Mouse (Mus musculus): ENCODE measurements at regions not wholly inside any gene's neighbourhood (a gene's known extent, or its start where the extent isn't known, plus 50 kb on each side); places are given as distances from the start of the nearest gene placed in this dataset.
"Not testable (repeated sequence)": the region's sequence is repeated elsewhere in the genome, so short reads cannot be mapped to it uniquely, and the experiment has no call there.

DNA sequence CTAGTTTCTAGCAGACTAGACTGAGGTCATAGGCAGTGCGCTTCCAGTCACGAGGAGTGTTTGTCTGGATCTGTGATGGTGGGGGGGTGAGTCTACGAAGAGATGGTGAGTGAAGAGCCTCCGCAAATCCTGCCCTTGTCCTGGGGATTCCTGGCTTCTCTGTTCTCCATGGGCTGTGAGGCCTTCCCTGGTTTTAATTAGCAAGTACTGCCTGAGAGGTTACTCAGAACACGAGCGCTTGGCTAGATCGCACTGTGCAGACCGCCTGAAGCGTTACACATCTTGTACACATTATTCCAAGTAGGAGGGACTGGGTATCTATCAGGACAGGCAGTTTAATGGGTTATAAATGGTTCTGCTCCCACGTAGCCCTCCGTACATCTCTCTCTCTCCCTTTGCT, 76.9 kb downstream of the Cpn2 start:
- no peak for DNase-seq (ENCODE audit: low spot score in 2 of 2)

DNA sequence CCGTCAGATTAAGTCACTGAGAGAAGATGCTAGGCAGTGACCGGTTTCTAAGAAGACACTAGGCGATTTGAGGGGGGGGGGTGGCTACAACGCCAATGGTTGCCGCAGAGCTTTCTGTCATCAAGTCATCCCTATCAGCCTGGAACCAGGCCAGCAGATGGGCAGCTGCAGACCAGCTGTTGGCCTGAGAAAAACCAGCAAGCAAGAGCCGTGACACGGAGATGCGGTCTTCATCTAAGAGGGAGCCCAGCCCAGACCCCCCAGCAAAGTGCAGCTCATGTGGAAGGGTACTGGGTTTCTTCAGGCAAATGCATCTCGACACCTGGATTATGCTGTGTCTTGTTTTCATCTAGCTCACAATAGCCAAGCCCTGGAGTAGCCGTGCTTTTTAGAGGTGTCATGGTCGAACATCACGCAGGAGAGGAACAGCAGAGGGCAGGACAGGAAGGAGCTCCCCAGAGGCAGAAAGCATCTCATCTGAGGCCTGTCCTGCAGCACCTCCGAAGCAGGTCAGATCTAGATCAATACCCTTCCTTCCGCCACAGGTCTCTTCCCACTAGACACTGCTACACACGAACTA, 76.3 kb downstream of the Cpn2 start:
- DNase-seq (ENCODE audit: low spot score in 2 of 2), result no peak

DNA sequence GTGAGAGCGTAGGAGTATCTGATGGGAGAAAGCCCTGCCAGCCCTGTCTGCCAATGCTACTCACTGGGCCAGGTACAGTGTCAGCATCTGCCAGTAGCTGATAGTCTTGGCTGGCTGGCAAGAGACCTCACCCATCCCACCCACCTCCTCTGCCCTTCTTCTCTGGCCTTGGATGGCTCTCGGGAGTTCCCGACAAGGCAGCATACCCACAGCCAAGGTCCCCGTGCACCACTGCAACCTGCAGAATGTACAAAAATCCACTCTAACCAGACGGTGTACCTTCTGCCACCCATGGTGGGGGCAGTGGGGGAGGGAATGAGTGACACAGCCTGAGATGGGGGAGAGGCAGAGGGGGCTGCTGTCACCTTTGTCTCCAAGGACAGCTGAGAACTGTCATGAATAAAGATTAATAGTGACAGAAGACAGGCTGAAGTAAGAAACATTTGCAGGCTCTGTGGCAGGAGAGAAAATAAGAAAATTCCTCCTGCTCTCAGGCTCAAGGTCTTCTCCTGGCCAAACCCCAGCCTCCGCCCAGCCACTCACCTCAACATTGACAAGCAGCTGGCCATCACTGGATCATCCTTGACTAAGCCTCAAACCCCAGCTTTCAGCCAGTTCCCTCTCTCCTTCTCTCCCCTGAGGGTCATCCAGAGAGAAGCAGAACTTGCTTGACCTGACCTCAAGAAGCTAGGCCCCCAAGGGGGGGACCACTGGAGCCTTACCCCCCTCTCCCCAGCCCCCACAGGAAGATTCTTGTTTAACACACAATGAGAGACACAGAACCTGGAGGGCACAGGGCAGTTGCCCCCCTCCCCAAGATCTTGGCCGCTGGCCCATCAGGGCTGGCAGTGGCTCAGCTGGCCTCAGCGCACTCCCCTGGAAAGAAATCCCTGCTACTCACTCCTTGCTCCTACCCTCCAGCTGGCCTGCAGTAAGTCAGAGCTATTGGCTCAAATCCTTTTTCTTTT, 73.7 kb downstream of the Cpn2 start:
- DNase-seq (ENCODE audit: low spot score in 2 of 2), result no peak

DNA sequence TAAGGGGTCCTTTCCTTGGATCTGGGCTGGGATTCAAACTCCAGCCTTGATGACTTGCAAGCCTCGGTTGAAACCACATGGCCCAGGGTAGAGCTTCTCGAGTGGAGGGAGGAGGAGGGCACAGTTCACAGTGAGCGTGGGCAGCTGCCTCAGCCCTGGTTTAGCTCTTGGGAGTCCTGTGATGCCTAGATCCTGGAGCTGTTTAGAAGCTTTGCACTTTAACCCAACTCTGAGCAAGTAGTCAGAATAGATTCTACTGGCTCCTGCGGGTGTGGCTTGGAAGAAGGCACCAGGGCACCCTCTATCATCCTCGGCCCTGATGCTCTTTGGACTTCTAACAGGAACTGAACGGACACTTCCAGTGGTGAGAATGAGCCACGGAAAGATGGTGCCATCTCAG, 72.5 kb downstream of the Cpn2 start:
- no peak for DNase-seq (ENCODE audit: low spot score in 2 of 2)

DNA sequence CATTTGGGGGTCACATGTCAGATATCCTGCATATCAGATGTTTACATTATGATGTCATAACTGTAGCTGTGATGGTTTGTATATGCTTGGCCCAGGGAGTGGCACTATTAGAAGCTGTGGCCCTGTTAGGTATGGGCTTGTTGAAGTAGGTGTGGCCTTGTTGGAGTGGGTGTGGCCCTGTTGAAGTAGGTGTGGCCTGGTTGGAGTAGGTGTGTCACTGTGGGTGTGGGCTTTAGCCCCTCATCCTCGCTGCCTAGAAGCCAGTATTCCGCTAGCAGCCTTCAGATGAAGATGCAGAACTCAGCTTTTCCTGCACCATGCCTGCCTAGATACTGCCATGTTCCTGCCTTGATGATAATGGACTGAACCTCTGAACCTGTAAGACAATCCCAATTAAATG, 71.4 kb downstream of the Cpn2 start:
- not testable (repeated sequence) for DNase-seq (ENCODE audit: low spot score in 2 of 2)

DNA sequence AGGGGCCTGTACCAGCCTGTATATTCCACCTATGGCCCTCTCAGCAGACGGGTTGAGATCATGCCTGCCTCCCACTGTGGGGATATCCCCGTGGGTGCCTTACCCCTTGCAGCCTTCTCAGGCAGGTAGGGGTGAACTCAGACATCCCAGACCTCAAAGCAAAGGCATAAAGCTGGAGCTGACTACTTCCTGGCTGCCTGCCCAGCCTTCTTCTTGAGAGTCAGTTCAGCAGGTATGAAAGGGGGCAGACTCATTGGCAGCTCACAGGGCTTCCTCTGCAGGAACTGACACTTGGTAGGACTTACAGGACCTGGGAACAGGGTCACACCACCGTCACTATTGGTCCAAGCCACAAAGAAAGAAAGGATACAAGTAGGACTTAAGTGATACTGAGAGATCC, 69.9 kb downstream of the Cpn2 start:
- DNase-seq (ENCODE audit: low spot score in 2 of 2), result no peak

DNA sequence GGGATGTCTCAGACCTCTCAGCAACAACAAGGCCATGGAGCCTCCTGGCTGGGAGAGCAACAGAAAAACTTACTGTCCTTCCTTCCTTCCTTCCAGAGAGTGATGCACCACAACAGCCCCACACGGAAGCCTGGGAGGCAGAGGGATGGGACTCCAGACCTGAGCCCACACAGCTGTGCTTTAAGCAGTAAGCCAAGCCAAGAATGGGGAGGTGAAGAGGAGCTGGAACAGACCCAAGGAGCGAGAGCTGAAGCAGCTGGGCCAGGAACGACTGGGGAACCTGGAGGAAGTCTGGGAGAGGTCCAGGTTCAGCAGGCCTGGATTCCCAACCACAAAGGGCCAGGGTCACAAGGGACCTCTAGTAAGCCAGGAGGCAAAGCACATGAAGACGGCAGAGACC, 67.5 kb downstream of the Cpn2 start:
- no peak for DNase-seq (ENCODE audit: low spot score in 2 of 2)

DNA sequence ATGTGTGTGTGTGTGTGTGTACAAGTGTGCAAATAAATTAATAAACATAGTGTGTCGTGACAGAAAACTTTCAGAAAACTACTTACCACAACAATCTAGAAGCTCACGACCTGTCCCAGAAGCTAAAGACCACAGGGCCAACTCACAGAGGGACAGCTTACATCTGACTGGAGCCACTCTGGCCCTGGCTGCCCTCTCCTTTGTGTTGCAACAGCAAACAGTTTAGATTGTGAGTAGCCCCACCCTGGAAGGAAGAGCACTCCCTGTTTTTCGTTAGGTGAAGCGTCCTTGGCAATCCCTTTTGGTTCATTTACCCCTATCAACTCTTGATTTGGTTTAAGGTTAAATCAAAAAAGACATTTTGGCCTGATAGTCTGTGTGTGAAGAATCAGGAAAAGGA, 63.2 kb downstream of the Cpn2 start:
- DNase-seq (ENCODE audit: low spot score in 2 of 2), result no peak

DNA sequence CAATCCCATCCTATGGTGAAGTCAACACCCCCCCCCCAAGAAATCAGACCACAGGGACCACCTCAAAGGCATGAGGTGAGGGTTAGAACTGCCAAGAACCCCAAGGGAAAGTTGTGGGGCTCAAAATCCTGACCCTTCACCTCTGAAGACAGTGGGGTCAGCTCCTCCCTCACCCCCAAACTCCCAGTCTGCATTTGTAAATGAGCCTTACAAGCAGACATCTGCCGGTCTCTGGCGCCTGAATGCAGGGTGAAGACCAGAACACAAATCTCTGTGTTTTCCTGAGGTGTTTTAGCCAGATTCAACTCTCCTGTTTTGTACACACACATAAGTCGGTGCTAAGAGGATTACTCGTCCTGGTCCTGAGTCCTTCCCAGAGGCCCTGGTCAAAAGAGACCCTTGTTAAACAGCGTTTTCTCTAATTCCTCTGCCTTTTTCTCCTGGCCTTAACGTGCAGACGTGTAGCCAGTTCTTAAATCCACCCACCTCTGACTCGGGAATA, 61.9 kb downstream of the Cpn2 start:
- no peak for DNase-seq (ENCODE audit: low spot score in 2 of 2)

DNA sequence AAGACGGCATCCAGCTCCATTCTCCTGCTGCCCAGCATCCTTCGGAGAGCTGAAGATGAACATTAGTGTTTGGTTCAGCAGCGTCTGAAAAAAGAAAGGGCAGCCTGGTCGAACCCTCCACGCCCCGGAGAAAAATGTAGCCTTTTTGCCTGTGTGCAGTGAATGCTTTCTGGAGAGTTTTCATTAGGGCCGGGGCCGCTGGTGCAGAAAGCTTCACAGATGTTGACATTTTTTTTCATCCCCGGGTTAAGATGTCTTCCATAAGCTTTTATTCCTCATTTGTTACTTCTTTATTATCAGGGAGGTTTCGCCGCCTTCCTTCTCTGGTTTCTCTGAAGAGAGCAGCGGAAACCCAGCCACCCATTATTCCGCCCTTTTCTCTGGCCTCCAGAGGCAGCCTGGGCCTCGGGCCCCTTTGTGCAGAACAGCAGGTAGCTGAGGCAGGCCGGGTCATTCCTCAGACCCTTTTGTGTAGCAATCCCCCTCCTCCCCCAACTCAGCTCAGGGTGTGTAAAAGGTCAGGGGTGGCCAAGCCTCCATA, 61.4 kb downstream of the Cpn2 start:
- no peak for DNase-seq (ENCODE audit: low spot score in 2 of 2)
